Mouse (Mus musculus) lung, adult 2 months (tissue): ENCODE results near the gene B3galt6.

Source experiments
- CTCF ChIP-seq: fragments of 200-500 bp; IDR thresholded peaks from 2 replicates; pipeline ENCODE4 v1.5.1; 2011; ENCODE audit warnings: mild to moderate bottlenecking, low read length, control low read depth; ENCODE audit not compliant: insufficient read depth
- POLR2A ChIP-seq: fragments of 200-500 bp; IDR thresholded peaks from 2 replicates; pipeline ENCODE4 v1.6.1; 2011; ENCODE audit warnings: low read depth, mild to moderate bottlenecking, control low read depth, low read length, borderline replicate concordance; ENCODE audit errors: extremely low read depth

- TF ChIP-seq CTCF (no peak), POLR2A (no peak)
These were observed 22.0 kb upstream of the B3galt6 start for GRCm38 (mm10) chr4:156014436-156014835.
